Mouse (Mus musculus) lung, embryonic 14.5 days (tissue): ENCODE data around the gene Rtkn2. TPM values are rescaled to one million over a fixed set of nuclear protein-coding genes. Genes with fewer than 3 reads are reported as not detected.

Experiments
- ATAC-seq: fragments of 200-750 bp; cut with Nextera tagmentation; 2 replicates; pipeline ENCODE4 v1.8.0; 2017; ENCODE audit warnings: mild to moderate bottlenecking, moderate TSS enrichment, moderate library complexity; ENCODE audit not compliant: insufficient read depth
- DNase-seq: peaks from one replicate; pipeline ENCODE4 v3.0.0-alpha.2; 2015
- H3K27ac ChIP-seq: fragments of 300-500 bp; sonication (generic); 2 replicates; pipeline ENCODE4 v1.5.1; 2014; ENCODE audit warnings: low read depth, mild to moderate bottlenecking, moderate library complexity
- H3K27me3 ChIP-seq: fragments of 300-500 bp; sonication (generic); 2 replicates; pipeline ENCODE4 v1.6.1; 2014; ENCODE audit warnings: low read length, control low read depth; ENCODE audit not compliant: insufficient read depth
- H3K36me3 ChIP-seq: fragments of 300-500 bp; sonication (generic); 2 replicates; pipeline ENCODE4 v1.6.1; 2014; ENCODE audit warnings: control low read depth; ENCODE audit not compliant: insufficient read depth
- H3K4me1 ChIP-seq: fragments of 300-500 bp; sonication (generic); 2 replicates; pipeline ENCODE4 v1.6.1; 2014; ENCODE audit warnings: antibody characterized with exemption, control low read depth; ENCODE audit not compliant: insufficient read depth
- H3K4me2 ChIP-seq: fragments of 300-500 bp; sonication (generic); 2 replicates; pipeline ENCODE4 v1.6.1; 2014; ENCODE audit warnings: mild to moderate bottlenecking
- H3K4me3 ChIP-seq: fragments of 300-500 bp; sonication (generic); 2 replicates; pipeline ENCODE4 v1.5.1; 2014; ENCODE audit warnings: low read depth, low read length
- H3K9ac ChIP-seq: fragments of 300-500 bp; sonication (generic); 2 replicates; pipeline ENCODE4 v1.6.1; 2014
- H3K9me3 ChIP-seq: fragments of 300-500 bp; sonication (generic); 2 replicates; pipeline ENCODE4 v1.6.1; 2016; ENCODE audit warnings: low read depth, low read length, control low read depth
- CTCF ChIP-seq: IDR thresholded peaks from 2 replicates; pipeline ENCODE4 v1.5.1; 2016; ENCODE audit warnings: antibody characterized with exemption, low read depth
- WGBS: fragments of 180-500 bp; shearing (Covaris S2); extraction: QIAGEN DNeasy Blood & Tissue Kit; methylation state at CpG from one replicate; pipeline ENCODE4 v1.1.7; 2014; 5-methylcytosine and 5-hydroxymethylcytosine counted together
- polyA plus RNA-seq: library from polyadenylated mRNA; unstranded; fragments of >200 nt; fragmentation: Nextera tagmentation; extraction: Ambion mirVana; gene quantifications from 2 replicates; pipeline ENCODE4 v1.2.1, GENCODE M21; 2014

Gene Rtkn2
- polyA plus RNA-seq, 1 experiment from 2014 or later, result 16.0 TPM

GRCm38 (mm10) chr10:68025660-68026059 is 46.3 kb downstream of the Rtkn2 start:
- no peak overlapping the region for H3K4me3 ChIP-seq
- no peak overlapping the region for H3K27ac ChIP-seq
- DNase-seq (no peak), ATAC-seq (no peak)
- no peak overlapping the region for H3K4me2 ChIP-seq
- WGBS, result 56% methylated on average over 3 of the region's 3 CpGs
- no peaks in the 10 kb centered on the region for H3K27me3 ChIP-seq
- no peak for TF ChIP-seq CTCF
- H3K9me3 ChIP-seq, result no peaks in the 10 kb centered on the region
- H3K36me3 ChIP-seq, result peaks cover 4% of the 10 kb centered on the region; the same call in 1 of the 2 replicates
- no peak overlapping the region for H3K9ac ChIP-seq
- no peaks in the 10 kb centered on the region for H3K4me1 ChIP-seq

- no peak; the same call in 1 of the 2 replicates for ATAC-seq
- 51% methylated on average over 12 of the region's 12 CpGs for WGBS
- no peak overlapping the region for H3K4me3 ChIP-seq
These were observed 49.1 kb downstream of the Rtkn2 start for GRCm38 (mm10) chr10:68028327-68029080.

GRCm38 (mm10) chr10:68029081-68029626 is 49.8 kb downstream of the Rtkn2 start:
- no peaks in the 10 kb centered on the region for H3K27me3 ChIP-seq
- peaks cover 12% of the 10 kb centered on the region; the same call in 1 of the 2 replicates for H3K36me3 ChIP-seq
- no peak for TF ChIP-seq CTCF
- no peaks in the 10 kb centered on the region for H3K9me3 ChIP-seq
- no peak overlapping the region for H3K9ac ChIP-seq
- no peaks in the 10 kb centered on the region for H3K4me1 ChIP-seq
- DNase-seq (no peak), ATAC-seq (no peak)
- no peak overlapping the region for H3K27ac ChIP-seq
- 82% methylated on average over 5 of the region's 5 CpGs for WGBS
- no peak overlapping the region for H3K4me3 ChIP-seq
- no peak overlapping the region for H3K4me2 ChIP-seq

More at GRCm38 (mm10) chr10:68028327-68029080, 49.1 kb downstream of the Rtkn2 start:
- Histone ChIP-seq H3K9ac (no peak overlapping the region), H3K36me3 (peaks cover 12% of the 10 kb centered on the region; the same call in 1 of the 2 replicates), H3K4me2 (no peak overlapping the region), H3K9me3 (no peaks in the 10 kb centered on the region), H3K27ac (no peak overlapping the region), H3K4me1 (no peaks in the 10 kb centered on the region), H3K27me3 (no peaks in the 10 kb centered on the region)
- no peak for DNase-seq
- TF ChIP-seq CTCF, result no peak

DNA sequence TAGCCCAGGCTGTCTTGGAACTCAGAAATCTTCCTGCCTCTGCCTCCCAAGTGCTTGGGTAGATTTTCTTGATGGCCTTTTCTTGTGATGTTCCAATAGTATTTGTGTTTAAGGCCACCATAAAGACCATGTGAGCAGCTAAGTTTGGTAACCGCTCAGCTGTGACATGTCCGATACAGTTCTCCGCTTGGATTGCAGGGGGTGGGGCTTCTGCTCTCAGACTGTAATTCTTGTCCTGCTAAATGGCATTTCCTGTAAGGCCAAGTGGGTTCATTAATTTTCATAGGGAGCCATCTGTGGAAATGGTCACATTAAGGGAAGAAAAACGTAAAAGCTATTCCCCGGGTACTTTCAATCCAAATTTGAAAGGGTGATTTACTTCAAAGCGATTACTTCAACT is 50.7 kb downstream of the Rtkn2 start:
- Histone ChIP-seq H3K9ac (no peak overlapping the region), H3K4me2 (no peak overlapping the region), H3K4me3 (no peak overlapping the region), H3K36me3 (peaks cover 12% of the 10 kb centered on the region; the same call in 1 of the 2 replicates), H3K4me1 (no peaks in the 10 kb centered on the region), H3K27ac (no peak overlapping the region), H3K9me3 (no peaks in the 10 kb centered on the region), H3K27me3 (no peaks in the 10 kb centered on the region)
- no peak for ATAC-seq
- no peak for DNase-seq
- no peak for TF ChIP-seq CTCF
- WGBS, result 74% methylated on average over 6 of the region's 6 CpGs

DNA sequence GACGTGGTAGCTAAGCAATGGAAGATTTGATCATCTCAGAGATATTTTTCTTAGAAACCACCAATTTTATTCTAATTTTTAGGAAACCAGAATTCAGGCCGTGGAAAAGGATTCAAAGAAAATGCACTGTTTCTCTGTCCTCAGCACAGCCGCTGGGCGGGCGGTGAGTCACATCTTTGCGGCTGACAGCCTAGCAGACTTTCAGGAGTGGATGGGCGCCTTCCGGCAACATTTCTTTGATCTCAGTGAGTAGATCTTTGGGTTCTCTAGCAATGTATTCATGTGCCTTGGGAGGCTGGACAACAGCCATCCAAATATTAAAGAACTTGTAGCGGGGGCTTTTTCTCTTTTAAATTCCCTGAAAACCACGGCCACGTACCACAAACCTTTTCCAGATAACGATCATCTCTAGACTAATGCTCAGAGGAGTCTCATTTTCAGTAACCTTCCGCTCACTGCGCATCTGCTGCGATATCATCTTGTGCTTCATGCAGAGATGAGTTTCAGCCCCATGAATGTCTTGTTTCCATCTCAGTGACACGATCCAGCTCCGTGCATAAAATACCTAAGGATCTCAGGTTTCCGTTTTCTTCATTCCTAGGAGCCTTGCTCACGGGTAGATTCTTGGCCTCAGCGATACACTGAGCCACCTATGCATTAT is 56.5 kb downstream of the Rtkn2 start:
- H3K9ac ChIP-seq, result no peak overlapping the region
- H3K4me2 ChIP-seq, result no peak overlapping the region
- no peak overlapping the region for H3K27ac ChIP-seq
- no peak overlapping the region for H3K4me3 ChIP-seq
- no peaks in the 10 kb centered on the region for H3K9me3 ChIP-seq
- TF ChIP-seq CTCF, result no peak
- DNase-seq (no peak), ATAC-seq (no peak)
- WGBS, result 93% methylated on average over 20 of the region's 20 CpGs
- H3K27me3 ChIP-seq, result no peaks in the 10 kb centered on the region
- H3K36me3 ChIP-seq, result peaks cover 17% of the 10 kb centered on the region
- no peaks in the 10 kb centered on the region for H3K4me1 ChIP-seq

- Histone ChIP-seq H3K4me1 (no peaks in the 10 kb centered on the region), H3K9ac (no peak overlapping the region), H3K9me3 (no peaks in the 10 kb centered on the region), H3K27ac (no peak overlapping the region), H3K4me3 (no peak overlapping the region), H3K27me3 (no peaks in the 10 kb centered on the region), H3K4me2 (no peak overlapping the region), H3K36me3 (peaks cover 20% of the 10 kb centered on the region)
- no peak for DNase-seq
- WGBS, result 91% methylated on average over 17 of the region's 17 CpGs
- ATAC-seq, result no peak
- no peak for TF ChIP-seq CTCF
These were observed 57.1 kb downstream of the Rtkn2 start for GRCm38 (mm10) chr10:68036368-68036980.
